Mouse (Mus musculus): Measurements from ENCODE around the gene Rb1. TPM values are rescaled to one million over a fixed set of nuclear protein-coding genes. Genes with fewer than 3 reads are reported as not detected.

The Rb1 gene
- polyA plus RNA-seq, 1 experiment from 2014 or later: 25.6 TPM

DNA sequence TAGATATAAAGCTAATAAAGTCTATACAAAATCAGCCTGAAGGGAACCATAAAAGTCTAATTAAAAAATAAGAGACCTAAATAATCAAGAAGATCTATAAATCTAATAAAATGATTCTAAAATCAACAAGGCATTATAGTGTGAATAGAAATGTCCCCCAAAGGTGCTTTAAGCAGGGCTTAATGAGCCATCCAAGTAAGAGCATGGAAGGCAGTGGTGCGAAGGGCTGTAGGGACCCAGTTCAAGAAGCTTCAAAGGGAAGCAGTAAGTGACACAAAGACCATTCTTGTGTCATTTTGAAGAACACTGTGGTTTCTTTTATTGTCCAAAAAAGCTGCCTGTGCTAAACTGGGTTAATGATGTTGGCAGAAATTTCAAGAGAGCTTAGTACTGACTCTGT, 18.1 kb downstream of the Rb1 start:
- no peak overlapping the region for H3K4me3 ChIP-seq (replicated peaks)
- no peak for ATAC-seq (ENCODE audit: insufficient number of reproducible peaks, low FRiP score, low TSS enrichment, low read depth)
- peaks cover 5% of the 10 kb centered on the region; the same call in 1 of the 2 replicates for H3K4me1 ChIP-seq
- no peak overlapping the region for H3K9ac ChIP-seq
- H3K27me3 ChIP-seq: no peaks in the 10 kb centered on the region
- WGBS: 93% methylated on average over 1 of the region's 1 CpGs
- H3K36me3 ChIP-seq: no peaks in the 10 kb centered on the region
- H3K9me3 ChIP-seq (replicated peaks): no peaks in the 10 kb centered on the region
- H3K27ac ChIP-seq (replicated peaks): no peak overlapping the region
- H3K4me2 ChIP-seq (replicated peaks): no peak overlapping the region

GRCm38 (mm10) chr14:73303193-73303592, 22.4 kb downstream of the Rb1 start:
- WGBS: 33% methylated on average over 3 of the region's 3 CpGs

DNA sequence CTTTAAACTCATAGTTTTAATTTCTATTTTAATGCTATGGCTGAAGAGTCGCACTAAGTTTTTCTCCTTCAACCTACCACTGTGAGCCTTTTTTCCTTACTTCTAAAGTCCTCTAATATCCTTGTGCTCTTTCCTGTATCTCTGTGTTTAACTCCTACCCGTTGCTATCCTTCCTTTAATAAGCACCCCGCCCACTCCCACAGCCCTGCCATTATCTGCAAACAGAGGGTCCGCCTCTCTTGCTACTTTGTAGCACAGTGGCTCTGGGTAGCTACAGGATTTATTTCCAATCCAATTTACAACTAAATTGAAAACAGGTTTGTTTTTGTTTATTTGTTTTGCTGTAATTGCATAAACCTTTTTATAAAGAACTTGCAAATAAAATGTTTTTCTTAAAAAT, 23.8 kb downstream of the Rb1 start:
- Histone ChIP-seq H3K27me3 (no peaks in the 10 kb centered on the region), H3K9ac (no peak overlapping the region), H3K36me3 (no peaks in the 10 kb centered on the region), H3K4me3 (replicated peaks) (no peak overlapping the region), H3K27ac (replicated peaks) (no peak overlapping the region), H3K4me2 (replicated peaks) (no peak overlapping the region), H3K4me1 (no peaks in the 10 kb centered on the region), H3K9me3 (replicated peaks) (no peaks in the 10 kb centered on the region)
- ATAC-seq (ENCODE audit: insufficient number of reproducible peaks, low FRiP score, low TSS enrichment, low read depth): no peak
- WGBS: 63% methylated on average over 4 of the region's 4 CpGs

More at GRCm38 (mm10) chr14:73303193-73303592, 22.4 kb downstream of the Rb1 start:
- no peak for ATAC-seq (ENCODE audit: insufficient number of reproducible peaks, low FRiP score, low TSS enrichment, low read depth)
- Histone ChIP-seq H3K27ac (replicated peaks) (no peak overlapping the region), H3K9ac (no peak overlapping the region), H3K9me3 (replicated peaks) (no peaks in the 10 kb centered on the region), H3K4me1 (no peaks in the 10 kb centered on the region), H3K27me3 (no peaks in the 10 kb centered on the region), H3K36me3 (no peaks in the 10 kb centered on the region), H3K4me2 (replicated peaks) (no peak overlapping the region), H3K4me3 (replicated peaks) (no peak overlapping the region)

- no peak overlapping the region for H3K4me3 ChIP-seq (replicated peaks)
- WGBS: 88% methylated on average over 2 of the region's 2 CpGs
- H3K9ac ChIP-seq: no peak overlapping the region
- H3K9me3 ChIP-seq (replicated peaks): no peaks in the 10 kb centered on the region
- no peak overlapping the region for H3K27ac ChIP-seq (replicated peaks)
- H3K27me3 ChIP-seq: no peaks in the 10 kb centered on the region
- no peak for ATAC-seq (ENCODE audit: insufficient number of reproducible peaks, low FRiP score, low TSS enrichment, low read depth)
- no peaks in the 10 kb centered on the region for H3K36me3 ChIP-seq
- H3K4me2 ChIP-seq (replicated peaks): no peak overlapping the region
- H3K4me1 ChIP-seq: no peaks in the 10 kb centered on the region
These were observed 30.1 kb downstream of the Rb1 start for GRCm38 (mm10) chr14:73295512-73295911.

DNA sequence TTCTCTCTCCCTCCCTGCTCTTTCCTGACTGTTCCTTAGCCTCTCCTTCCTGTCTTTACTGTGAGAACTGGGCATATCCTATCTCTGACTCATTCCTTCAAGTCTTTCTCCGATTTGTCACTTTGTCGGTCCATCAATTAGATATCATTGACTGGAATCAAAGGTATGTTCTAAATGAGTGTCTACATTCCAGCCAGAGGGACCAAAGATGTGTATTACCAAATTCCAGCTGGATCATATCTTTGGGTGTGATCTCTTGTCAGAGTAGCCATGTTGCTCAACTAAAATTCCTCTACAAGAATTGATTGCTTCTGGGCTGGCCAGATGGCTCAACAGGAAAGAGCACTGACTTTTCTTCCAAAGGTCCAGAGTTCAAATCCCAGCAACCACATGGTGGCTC, 32.0 kb downstream of the Rb1 start:
- Histone ChIP-seq H3K36me3 (no peaks in the 10 kb centered on the region), H3K4me2 (replicated peaks) (no peak overlapping the region), H3K27me3 (no peaks in the 10 kb centered on the region), H3K9ac (no peak overlapping the region), H3K9me3 (replicated peaks) (no peaks in the 10 kb centered on the region), H3K27ac (replicated peaks) (no peak overlapping the region), H3K4me3 (replicated peaks) (no peak overlapping the region), H3K4me1 (no peaks in the 10 kb centered on the region)
- whole genome bisulfite sequencing: 85% methylated on average over 2 of the region's 2 CpGs
- ATAC-seq (ENCODE audit: insufficient number of reproducible peaks, low FRiP score, low TSS enrichment, low read depth): no peak

DNA sequence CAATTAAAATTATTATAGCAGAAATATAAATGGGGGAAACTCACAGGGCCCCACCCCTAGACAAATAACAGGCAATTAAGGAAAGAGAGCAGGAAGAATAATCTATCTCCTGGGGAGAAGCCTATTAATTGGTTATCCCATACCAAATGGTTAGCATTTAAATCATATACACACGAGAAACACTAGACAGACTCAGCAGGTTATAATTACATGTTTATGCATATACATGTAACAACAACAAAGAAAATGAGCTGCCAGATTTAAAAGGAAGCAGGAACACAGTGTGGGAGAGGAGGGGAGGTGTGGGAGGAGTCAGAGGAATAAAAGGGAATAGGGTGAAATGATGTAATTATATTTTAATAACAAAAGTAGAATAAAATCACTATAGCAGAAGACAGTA, 33.2 kb downstream of the Rb1 start:
- no peak for ATAC-seq (ENCODE audit: insufficient number of reproducible peaks, low FRiP score, low TSS enrichment, low read depth)
- Histone ChIP-seq H3K9me3 (replicated peaks) (no peaks in the 10 kb centered on the region), H3K27ac (replicated peaks) (no peak overlapping the region), H3K4me1 (no peaks in the 10 kb centered on the region), H3K9ac (no peak overlapping the region), H3K4me2 (replicated peaks) (no peak overlapping the region), H3K36me3 (0 out of 2 replicates have a peak, but pooled peaks cover 4% of the 10 kb centered on the region), H3K4me3 (replicated peaks) (no peak overlapping the region), H3K27me3 (no peaks in the 10 kb centered on the region)
- WGBS: 27% methylated on average over 1 of the region's 1 CpGs

DNA sequence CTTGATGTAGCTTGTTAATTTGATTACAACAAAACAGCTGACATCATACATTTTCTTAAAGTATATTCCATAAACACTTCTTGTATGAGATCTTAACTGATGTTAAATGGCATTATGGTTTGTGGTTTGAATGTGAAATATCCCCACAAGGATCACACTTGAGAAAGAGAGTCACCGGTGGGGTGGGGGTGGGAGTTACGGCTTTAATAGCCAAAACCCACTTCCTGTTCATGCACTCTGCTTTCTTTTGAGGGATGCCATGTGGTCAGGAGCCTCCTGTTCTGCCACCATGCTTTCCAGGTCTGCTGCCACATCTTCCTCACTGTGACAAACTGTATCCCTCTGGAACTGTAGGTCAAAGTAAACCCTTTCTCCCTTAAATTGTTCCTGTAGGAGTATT, 35.7 kb downstream of the Rb1 start:
- no peak for ATAC-seq (ENCODE audit: insufficient number of reproducible peaks, low FRiP score, low TSS enrichment, low read depth)
- no peak overlapping the region for H3K27ac ChIP-seq (replicated peaks)
- no peak overlapping the region for H3K9ac ChIP-seq
- H3K9me3 ChIP-seq (replicated peaks): no peaks in the 10 kb centered on the region
- no peaks in the 10 kb centered on the region for H3K4me1 ChIP-seq
- no peak overlapping the region for H3K4me3 ChIP-seq (replicated peaks)
- 0 out of 2 replicates have a peak, but pooled peaks cover 4% of the 10 kb centered on the region for H3K36me3 ChIP-seq
- no peak overlapping the region for H3K4me2 ChIP-seq (replicated peaks)
- no peaks in the 10 kb centered on the region for H3K27me3 ChIP-seq
- WGBS: 71% methylated on average over 2 of the region's 2 CpGs

- 11% methylated on average over 1 of the region's 1 CpGs for WGBS
- no peak overlapping the region for H3K27ac ChIP-seq (replicated peaks)
- H3K4me1 ChIP-seq: no peaks in the 10 kb centered on the region
- no peaks in the 10 kb centered on the region for H3K36me3 ChIP-seq
- H3K4me3 ChIP-seq (replicated peaks): no peak overlapping the region
- no peak overlapping the region for H3K9ac ChIP-seq
- no peak for ATAC-seq (ENCODE audit: insufficient number of reproducible peaks, low FRiP score, low TSS enrichment, low read depth)
- H3K4me2 ChIP-seq (replicated peaks): no peak overlapping the region
- H3K27me3 ChIP-seq: no peaks in the 10 kb centered on the region
- H3K9me3 ChIP-seq (replicated peaks): no peaks in the 10 kb centered on the region
These were observed 44.6 kb downstream of the Rb1 start for GRCm38 (mm10) chr14:73280996-73281395.

- Histone ChIP-seq H3K36me3 (no peaks in the 10 kb centered on the region), H3K9ac (no peak overlapping the region), H3K4me1 (no peaks in the 10 kb centered on the region), H3K27ac (replicated peaks) (no peak overlapping the region), H3K4me3 (replicated peaks) (no peak overlapping the region), H3K9me3 (replicated peaks) (no peaks in the 10 kb centered on the region), H3K27me3 (no peaks in the 10 kb centered on the region), H3K4me2 (replicated peaks) (no peak overlapping the region)
- no peak for ATAC-seq (ENCODE audit: insufficient number of reproducible peaks, low FRiP score, low TSS enrichment, low read depth)
- WGBS: 81% methylated on average over 6 of the region's 6 CpGs
These were observed 46.5 kb downstream of the Rb1 start for GRCm38 (mm10) chr14:73279096-73279495.

DNA sequence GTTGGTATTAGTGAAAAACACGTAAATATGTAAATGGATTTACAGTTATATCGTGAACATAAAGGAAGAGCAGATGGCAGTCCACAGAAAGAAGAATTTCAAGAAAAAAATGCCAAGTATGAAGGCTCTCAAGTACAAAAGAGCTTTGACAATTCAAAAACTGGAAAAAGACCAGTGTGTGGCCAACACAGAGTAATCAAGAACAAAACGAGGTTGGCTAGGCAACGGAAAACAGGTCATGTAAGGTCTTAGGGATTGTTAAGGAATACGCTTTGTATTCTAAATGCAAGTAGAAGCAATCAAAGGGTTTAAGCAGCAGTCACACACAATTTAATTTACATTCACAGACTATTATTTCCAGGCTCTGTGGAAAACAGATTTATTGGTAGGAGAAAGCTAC, 53.8 kb downstream of the Rb1 start:
- Histone ChIP-seq H3K4me1 (no peaks in the 10 kb centered on the region), H3K4me2 (replicated peaks) (no peak overlapping the region), H3K4me3 (replicated peaks) (no peak overlapping the region), H3K36me3 (no peaks in the 10 kb centered on the region), H3K27me3 (no peaks in the 10 kb centered on the region), H3K27ac (replicated peaks) (no peak overlapping the region), H3K9ac (no peak overlapping the region), H3K9me3 (replicated peaks) (no peaks in the 10 kb centered on the region)
- ATAC-seq (ENCODE audit: insufficient number of reproducible peaks, low FRiP score, low TSS enrichment, low read depth): no peak
- 70% methylated on average over 5 of the region's 5 CpGs for WGBS

DNA sequence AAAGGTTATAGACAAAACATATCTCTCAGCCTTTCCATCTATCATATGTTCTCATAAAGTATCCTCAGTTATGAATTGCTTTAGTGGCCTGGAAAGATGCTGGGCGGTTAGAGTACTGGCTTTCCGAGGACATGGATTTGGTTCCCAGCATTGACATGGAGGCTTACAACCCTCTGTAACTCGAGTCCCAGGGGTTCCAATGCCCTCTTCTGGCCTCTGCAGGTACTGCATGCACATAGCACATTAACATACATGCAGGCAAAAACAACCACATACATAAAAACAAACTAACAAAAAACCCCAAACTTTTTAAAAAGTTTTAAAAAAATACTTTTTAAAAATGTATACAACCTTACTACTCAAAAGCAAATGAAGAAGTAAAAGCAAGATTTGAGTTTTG, 59.5 kb downstream of the Rb1 start:
- ATAC-seq (ENCODE audit: insufficient number of reproducible peaks, low FRiP score, low TSS enrichment, low read depth): no peak
- no peaks in the 10 kb centered on the region for H3K4me1 ChIP-seq
- no peak overlapping the region for H3K27ac ChIP-seq (replicated peaks)
- H3K36me3 ChIP-seq: peaks cover 15% of the 10 kb centered on the region
- H3K9ac ChIP-seq: no peak overlapping the region
- 0 out of 2 replicates have a peak, but pooled peaks cover 5% of the 10 kb centered on the region for H3K9me3 ChIP-seq (replicated peaks)
- WGBS: 82% methylated on average over 3 of the region's 3 CpGs
- H3K27me3 ChIP-seq: no peaks in the 10 kb centered on the region
- no peak overlapping the region for H3K4me2 ChIP-seq (replicated peaks)
- H3K4me3 ChIP-seq (replicated peaks): no peak overlapping the region

DNA sequence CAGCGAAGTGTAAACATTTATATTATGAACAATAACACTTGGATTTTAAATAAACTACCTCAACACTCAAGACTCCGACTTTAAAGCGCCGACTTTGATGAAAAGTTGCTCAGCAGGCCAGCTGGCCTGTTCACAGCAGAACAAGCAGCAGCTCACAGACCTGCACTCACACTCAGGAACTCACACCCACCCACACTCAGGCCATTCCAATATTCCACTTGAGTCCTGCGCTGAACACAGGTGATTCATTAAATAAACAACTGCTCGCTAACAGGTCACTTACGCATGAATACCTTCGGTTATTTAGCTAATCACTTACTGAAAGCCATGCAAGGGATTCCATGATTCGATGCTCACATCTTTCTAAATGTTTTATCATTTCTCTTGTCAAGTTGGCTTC, 63.4 kb downstream of the Rb1 start:
- no peaks in the 10 kb centered on the region for H3K27me3 ChIP-seq
- H3K27ac ChIP-seq (replicated peaks): no peak overlapping the region
- 0 out of 2 replicates have a peak, but pooled peaks cover 5% of the 10 kb centered on the region for H3K9me3 ChIP-seq (replicated peaks)
- H3K9ac ChIP-seq: no peak overlapping the region
- no peak overlapping the region for H3K4me3 ChIP-seq (replicated peaks)
- H3K4me2 ChIP-seq (replicated peaks): no peak overlapping the region
- peaks cover 15% of the 10 kb centered on the region for H3K36me3 ChIP-seq
- peaks cover 3% of the 10 kb centered on the region; the same call in 1 of the 2 replicates for H3K4me1 ChIP-seq
- 91% methylated on average over 9 of the region's 9 CpGs for WGBS
- ATAC-seq (ENCODE audit: insufficient number of reproducible peaks, low FRiP score, low TSS enrichment, low read depth): no peak
